Mouse (Mus musculus): Measurements from ENCODE around the gene Rnf144b.
A peak's percentile ranks its signal among the peaks of the same experiment; 100 is the strongest.

Gene Rnf144b

GRCm38 (mm10) chr13:47122537-47123430 is at the start of gene Rnf144b:
Gene Rnf144b, plus strand, starts transcription at chr13:47122656.
- DNase-seq, result peak; percentile 23

GRCm38 (mm10) chr13:47076156-47076555 is 46.3 kb upstream of the Rnf144b start:
- no peak for DNase-seq

- no peak for DNase-seq
These were observed 45.1 kb upstream of the Rnf144b start for GRCm38 (mm10) chr13:47077367-47077766.

GRCm38 (mm10) chr13:47078799-47079198 is 43.7 kb upstream of the Rnf144b start:
- DNase-seq, result no peak

GRCm38 (mm10) chr13:47080905-47081505 is 41.5 kb upstream of the Rnf144b start:
- no peak for DNase-seq

GRCm38 (mm10) chr13:47088433-47088832 is 34.0 kb upstream of the Rnf144b start:
- DNase-seq, result no peak

GRCm38 (mm10) chr13:47089271-47089670 is 33.2 kb upstream of the Rnf144b start:
- no peak for DNase-seq

- DNase-seq, result no peak
These were observed 28.7 kb upstream of the Rnf144b start for GRCm38 (mm10) chr13:47093791-47094190.

- no peak for DNase-seq
These were observed 25.9 kb upstream of the Rnf144b start for GRCm38 (mm10) chr13:47096591-47096990.

- no peak for DNase-seq
These were observed 23.2 kb upstream of the Rnf144b start for GRCm38 (mm10) chr13:47099265-47099664.

- DNase-seq, result no peak
These were observed 21.9 kb upstream of the Rnf144b start for GRCm38 (mm10) chr13:47100587-47100986.

GRCm38 (mm10) chr13:47104146-47104545 is 18.3 kb upstream of the Rnf144b start:
- no peak for DNase-seq

GRCm38 (mm10) chr13:47104856-47105541 is 17.5 kb upstream of the Rnf144b start:
- DNase-seq, result no peak

GRCm38 (mm10) chr13:47105711-47106579 is 16.5 kb upstream of the Rnf144b start, which contains the start of gene Dek:
Gene Dek, minus strand, starts transcription at chr13:47106201.
- DNase-seq, result peak; percentile 78

GRCm38 (mm10) chr13:47106580-47106888 is 15.9 kb upstream of the Rnf144b start:
- DNase-seq, result no peak

GRCm38 (mm10) chr13:47109239-47109638 is 13.2 kb upstream of the Rnf144b start:
- no peak for DNase-seq

GRCm38 (mm10) chr13:47111185-47111584 is 11.3 kb upstream of the Rnf144b start:
- DNase-seq, result no peak

GRCm38 (mm10) chr13:47112056-47112455 is 10.4 kb upstream of the Rnf144b start:
- DNase-seq, result no peak

- no peak for DNase-seq
These were observed 9.5 kb upstream of the Rnf144b start for GRCm38 (mm10) chr13:47112924-47113323.

GRCm38 (mm10) chr13:47116000-47116399 is 6.5 kb upstream of the Rnf144b start:
- no peak for DNase-seq

GRCm38 (mm10) chr13:47121333-47121889 is 1.0 kb upstream of the Rnf144b start:
- peak; percentile 23 for DNase-seq

- no peak for DNase-seq
These were observed 2.0 kb downstream of the Rnf144b start for GRCm38 (mm10) chr13:47124449-47124848.
